Mouse (Mus musculus) gastrocnemius, postnatal 14 days (tissue): Measurements from ENCODE around the gene Akr1c14. TPM values are rescaled to one million over a fixed set of nuclear protein-coding genes. Genes with fewer than 3 reads are reported as not detected.
"Not testable (repeated sequence)": the region's sequence is repeated elsewhere in the genome, so short reads cannot be mapped to it uniquely, and the experiment has no call there.

Experiments
- DNase-seq: peaks from one replicate; pipeline ENCODE4 v3.0.0; 2021; ENCODE audit warnings: mixed read lengths
- intact Hi-C: fragments of 180-260 bp; cut with DNase I; formaldehyde crosslinking; loops from one replicate; pipeline ENCODE4 v1.15.1; 2025; ENCODE audit warnings: low total_unique reads
- total RNA-seq, 2 experiments: library from RNA; stranded (reverse); gene quantifications; 2 replicates each; pipeline ENCODE4 v1.2.3; 2021

The Akr1c14 gene
- total RNA-seq, 2 experiments from 2014 or later, result 3.0 to 3.3 TPM

- DNase-seq, result peak; percentile 39
- intact Hi-C loops, result loop anchor here (5.0 kb wide), 1 partner anchor 172 kb away; no protein-coding TSS in a partner anchor
Observed at GRCm38 (mm10) chr13:4110281-4111188, 61.7 kb downstream of the Akr1c14 start.

DNA sequence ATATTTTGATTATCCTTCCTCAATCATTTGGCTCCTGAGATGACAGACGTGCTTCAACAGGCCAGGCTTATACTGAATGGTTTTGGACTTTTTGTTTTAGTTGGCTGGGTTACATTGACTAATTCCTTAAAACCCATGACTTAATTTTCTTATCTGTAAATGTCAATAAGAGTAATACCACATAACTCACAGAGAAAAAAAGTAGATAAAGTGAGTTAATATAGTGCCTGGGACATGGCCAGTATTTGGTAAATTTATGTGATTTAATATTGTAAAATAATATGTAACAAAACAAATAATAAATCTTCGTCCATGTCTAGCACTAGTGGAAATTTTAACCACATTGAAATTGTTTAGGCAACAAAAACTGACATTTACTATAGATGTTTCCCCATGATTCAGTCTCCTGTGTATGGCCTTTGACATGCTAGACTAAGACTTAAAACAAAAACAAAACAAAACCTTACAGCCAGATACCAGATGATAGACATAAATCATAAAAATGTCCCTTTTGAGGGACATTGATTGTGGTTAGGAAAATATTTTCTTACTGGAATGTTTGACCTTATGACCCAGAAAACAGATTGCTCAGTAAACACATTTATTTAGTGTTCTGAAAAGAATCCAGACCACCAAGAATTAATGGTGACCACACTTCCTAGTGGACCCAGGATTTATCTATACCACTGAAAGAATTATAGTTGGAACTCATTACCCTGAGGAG lies 70.5 kb downstream of the Akr1c14 start:
- intact Hi-C loops, result no loop called here

GRCm38 (mm10) chr13:4123146-4123545 lies 74.3 kb downstream of the Akr1c14 start:
- intact Hi-C loops, result no loop called here
- DNase-seq, result no peak

More for the DNA sequence above, 70.5 kb downstream of the Akr1c14 start:
- no peak for DNase-seq

DNA sequence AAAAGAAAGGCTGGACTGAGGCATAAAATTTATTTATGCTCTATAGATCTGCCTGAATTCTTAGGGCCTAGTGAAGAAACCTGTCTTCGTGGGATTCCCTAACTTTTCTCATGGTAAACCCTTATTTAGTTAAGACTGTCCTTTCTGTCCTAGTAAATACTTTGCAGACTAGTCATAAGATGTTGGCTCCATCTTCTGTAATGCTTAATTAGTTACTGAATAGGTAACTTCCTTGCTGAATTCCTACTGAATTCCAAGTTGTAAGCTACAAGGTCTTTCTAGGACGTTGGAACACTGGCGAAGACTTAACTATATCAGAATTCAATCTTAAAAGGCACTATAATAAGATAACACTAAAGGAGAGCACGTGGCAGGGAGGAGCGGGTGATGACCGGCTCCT lies 75.7 kb downstream of the Akr1c14 start:
- intact Hi-C loops, DNase-seq: not testable (repeated sequence)

- DNase-seq, intact Hi-C loops: not testable (repeated sequence)
Observed at GRCm38 (mm10) chr13:4125846-4126245, 77.0 kb downstream of the Akr1c14 start.

GRCm38 (mm10) chr13:4129100-4129499 lies 80.3 kb downstream of the Akr1c14 start:
- DNase-seq, result no peak
- intact Hi-C loops, result no loop called here

- DNase-seq, result no peak
- intact Hi-C loops, result no loop called here
Observed at GRCm38 (mm10) chr13:4131317-4131716, 82.5 kb downstream of the Akr1c14 start.

GRCm38 (mm10) chr13:4131721-4132120 lies 82.9 kb downstream of the Akr1c14 start:
- intact Hi-C loops, result no loop called here
- no peak for DNase-seq

- intact Hi-C loops, result no loop called here
- DNase-seq, result no peak
Observed at GRCm38 (mm10) chr13:4133070-4133469, 84.3 kb downstream of the Akr1c14 start.

Other genes with a start within 250 kb of the Akr1c14 start
- not detected for gene Calml3, start 244.7 kb upstream of the Akr1c14 start, total RNA-seq
- gene Calm4, start 211.3 kb upstream of the Akr1c14 start, total RNA-seq, result not detected
- not detected for gene Calm5, start 194.8 kb upstream of the Akr1c14 start, total RNA-seq
- gene Net1, start 130.8 kb upstream of the Akr1c14 start, total RNA-seq, result 10 to 100 TPM; 32.8 to 46.3 TPM
- not detected for gene Tubal3, start 130.7 kb upstream of the Akr1c14 start, total RNA-seq
- not detected for gene Ucn3, start 103.7 kb upstream of the Akr1c14 start, total RNA-seq
- under 1 TPM; 0.25 to 0.38 TPM for gene Akr1c18, start 101.6 kb downstream of the Akr1c14 start, total RNA-seq
- gene Akr1c13, start 142.1 kb downstream of the Akr1c14 start, total RNA-seq, result under 1 TPM in 1 of 2 experiments, not detected in 1; 0.47 TPM
- gene Akr1c19, start 179.7 kb downstream of the Akr1c14 start, total RNA-seq, result under 1 TPM; 0.18 to 0.49 TPM
- gene Akr1c12, start 230.4 kb downstream of the Akr1c14 start, total RNA-seq, result not detected